Mouse (Mus musculus) stomach, postnatal 0 days (tissue): ENCODE measurements at regions not wholly inside any gene's neighbourhood (a gene's known extent, or its start where the extent isn't known, plus 50 kb on each side); places are given as distances from the start of the nearest gene placed in this dataset.

Experiments used
- CTCF ChIP-seq: IDR thresholded peaks from 2 replicates; pipeline ENCODE4 v1.5.1; 2016; ENCODE audit warnings: antibody characterized with exemption, low read depth, mild to moderate bottlenecking, moderate library complexity
- EP300 ChIP-seq: optimal IDR thresholded peaks from 2 replicates; pipeline ENCODE3; 2016; ENCODE audit warnings: antibody characterized with exemption

DNA sequence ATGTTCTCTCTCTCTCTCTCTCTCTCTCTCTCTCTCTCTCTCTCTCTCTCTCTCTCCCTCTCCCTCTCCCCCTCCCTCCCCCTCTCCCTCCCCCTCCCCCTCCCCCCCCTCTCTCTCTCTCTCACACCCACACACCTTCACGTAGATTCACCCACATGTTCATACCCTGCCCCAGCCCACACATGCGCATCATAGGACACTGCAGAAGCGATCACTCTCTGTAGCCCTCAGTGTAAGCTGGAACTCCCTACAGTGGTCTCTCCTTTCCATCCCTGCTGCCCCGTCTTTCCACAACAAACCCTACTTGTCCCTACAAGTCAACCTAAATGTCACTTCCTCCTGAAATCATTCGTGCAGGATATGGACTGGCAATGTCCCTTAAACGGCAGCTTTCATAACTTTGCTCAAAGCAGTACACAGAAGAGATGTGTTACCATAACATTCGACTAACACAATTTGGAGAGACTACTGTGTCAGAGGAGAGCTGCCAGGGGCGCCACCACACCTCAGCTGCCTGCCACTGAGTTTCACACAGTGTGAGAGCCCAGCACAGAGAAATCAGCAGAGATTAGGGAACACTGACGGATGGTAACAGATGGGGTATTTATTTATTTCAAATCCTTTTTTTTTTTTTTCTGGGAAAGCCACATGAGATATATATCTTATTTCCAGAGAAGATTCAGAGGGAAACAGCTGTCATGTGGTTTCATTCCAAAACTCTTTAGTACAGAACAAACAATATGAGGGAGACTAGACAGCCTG lies 103.6 kb upstream of the Tyw5 start:
- TF ChIP-seq CTCF: no peak
- no peak for TF ChIP-seq EP300
